Mouse (Mus musculus): ENCODE data around the gene Dnah8.
A peak's percentile ranks its signal among the peaks of the same experiment; 100 is the strongest.
"Not testable (repeated sequence)": the region's sequence is repeated elsewhere in the genome, so short reads cannot be mapped to it uniquely, and the experiment has no call there.

The Dnah8 gene

GRCm38 (mm10) chr17:30624132-30624531 lies at the start of gene Dnah8:
TSS of gene Dnah8 (plus strand) at chr17:30624354.
- DNase-seq (ENCODE audit: low spot score in 2 of 2): not testable (repeated sequence)

GRCm38 (mm10) chr17:30574783-30575075 lies 49.4 kb upstream of the Dnah8 start:
- no peak for DNase-seq (ENCODE audit: low spot score in 2 of 2)

- peak in 1 of 2 experiments; percentile 63 for DNase-seq (ENCODE audit: low spot score in 2 of 2)
Measured at GRCm38 (mm10) chr17:30575121-30575904, 48.8 kb upstream of the Dnah8 start.

- peak; percentile 88 to 97 for DNase-seq (ENCODE audit: low spot score in 2 of 2)
Measured at GRCm38 (mm10) chr17:30575941-30576773, 48.0 kb upstream of the Dnah8 start, which contains the start of gene Btbd9. TSS of gene Btbd9 (minus strand) at chr17:30576488.

GRCm38 (mm10) chr17:30576946-30577345 lies 47.2 kb upstream of the Dnah8 start:
- no peak for DNase-seq (ENCODE audit: low spot score in 2 of 2)

GRCm38 (mm10) chr17:30580781-30581180 lies 43.4 kb upstream of the Dnah8 start:
- DNase-seq (ENCODE audit: low spot score in 2 of 2): no peak

GRCm38 (mm10) chr17:30581201-30581600 lies 43.0 kb upstream of the Dnah8 start:
- peak in 1 of 2 experiments; percentile 82 for DNase-seq (ENCODE audit: low spot score in 2 of 2)

GRCm38 (mm10) chr17:30582313-30582712 lies 41.8 kb upstream of the Dnah8 start:
- no peak for DNase-seq (ENCODE audit: low spot score in 2 of 2)

- DNase-seq (ENCODE audit: low spot score in 2 of 2): no peak
Measured at GRCm38 (mm10) chr17:30583258-30584001, 40.7 kb upstream of the Dnah8 start.

GRCm38 (mm10) chr17:30590417-30591198 lies 33.5 kb upstream of the Dnah8 start:
- DNase-seq (ENCODE audit: low spot score in 2 of 2): peak in 1 of 2 experiments; percentile 81

GRCm38 (mm10) chr17:30594407-30594806 lies 29.7 kb upstream of the Dnah8 start:
- DNase-seq (ENCODE audit: low spot score in 2 of 2): no peak

GRCm38 (mm10) chr17:30594846-30595245 lies 29.3 kb upstream of the Dnah8 start:
- DNase-seq (ENCODE audit: low spot score in 2 of 2): no peak

GRCm38 (mm10) chr17:30597786-30598185 lies 26.4 kb upstream of the Dnah8 start:
- no peak for DNase-seq (ENCODE audit: low spot score in 2 of 2)

GRCm38 (mm10) chr17:30598300-30598699 lies 25.9 kb upstream of the Dnah8 start:
- no peak for DNase-seq (ENCODE audit: low spot score in 2 of 2)

- DNase-seq (ENCODE audit: low spot score in 2 of 2): no peak
Measured at GRCm38 (mm10) chr17:30602175-30602574, 22.0 kb upstream of the Dnah8 start.

GRCm38 (mm10) chr17:30604296-30604695 lies 19.9 kb upstream of the Dnah8 start:
- no peak for DNase-seq (ENCODE audit: low spot score in 2 of 2)

GRCm38 (mm10) chr17:30605001-30605400 lies 19.2 kb upstream of the Dnah8 start:
- no peak for DNase-seq (ENCODE audit: low spot score in 2 of 2)

GRCm38 (mm10) chr17:30606206-30606605 lies 17.9 kb upstream of the Dnah8 start:
- no peak for DNase-seq (ENCODE audit: low spot score in 2 of 2)

- DNase-seq (ENCODE audit: low spot score in 2 of 2): no peak
Measured at GRCm38 (mm10) chr17:30606634-30607081, 17.5 kb upstream of the Dnah8 start.

GRCm38 (mm10) chr17:30607330-30607729 lies 16.8 kb upstream of the Dnah8 start:
- DNase-seq (ENCODE audit: low spot score in 2 of 2): no peak

- no peak for DNase-seq (ENCODE audit: low spot score in 2 of 2)
Measured at GRCm38 (mm10) chr17:30607909-30608495, 16.2 kb upstream of the Dnah8 start.

All from left cerebral cortex, adult 9 months (tissue).